Mouse (Mus musculus) left cerebral cortex, postnatal 25 days (tissue): ENCODE results near the gene Rab6b. TPM values are rescaled to one million over a fixed set of nuclear protein-coding genes. Genes with fewer than 3 reads are reported as not detected.

Source experiments
- DNase-seq, 2 experiments: peaks; one replicate each; pipeline ENCODE4 v3.0.0; 2022; ENCODE audit warnings: low spot score in 2 of 2, mixed read lengths in 1 of 2
- intact Hi-C: fragments of 180-260 bp; cut with DNase I; formaldehyde crosslinking; loops from one replicate; pipeline ENCODE4 v1.15.1; 2025
- total RNA-seq, 2 experiments: library from RNA; stranded (reverse); gene quantifications; 2 replicates each; pipeline ENCODE4 v1.2.3; 2021

Rab6b gene
- total RNA-seq, 2 experiments from 2014 or later, result 629 to 631 TPM

DNA sequence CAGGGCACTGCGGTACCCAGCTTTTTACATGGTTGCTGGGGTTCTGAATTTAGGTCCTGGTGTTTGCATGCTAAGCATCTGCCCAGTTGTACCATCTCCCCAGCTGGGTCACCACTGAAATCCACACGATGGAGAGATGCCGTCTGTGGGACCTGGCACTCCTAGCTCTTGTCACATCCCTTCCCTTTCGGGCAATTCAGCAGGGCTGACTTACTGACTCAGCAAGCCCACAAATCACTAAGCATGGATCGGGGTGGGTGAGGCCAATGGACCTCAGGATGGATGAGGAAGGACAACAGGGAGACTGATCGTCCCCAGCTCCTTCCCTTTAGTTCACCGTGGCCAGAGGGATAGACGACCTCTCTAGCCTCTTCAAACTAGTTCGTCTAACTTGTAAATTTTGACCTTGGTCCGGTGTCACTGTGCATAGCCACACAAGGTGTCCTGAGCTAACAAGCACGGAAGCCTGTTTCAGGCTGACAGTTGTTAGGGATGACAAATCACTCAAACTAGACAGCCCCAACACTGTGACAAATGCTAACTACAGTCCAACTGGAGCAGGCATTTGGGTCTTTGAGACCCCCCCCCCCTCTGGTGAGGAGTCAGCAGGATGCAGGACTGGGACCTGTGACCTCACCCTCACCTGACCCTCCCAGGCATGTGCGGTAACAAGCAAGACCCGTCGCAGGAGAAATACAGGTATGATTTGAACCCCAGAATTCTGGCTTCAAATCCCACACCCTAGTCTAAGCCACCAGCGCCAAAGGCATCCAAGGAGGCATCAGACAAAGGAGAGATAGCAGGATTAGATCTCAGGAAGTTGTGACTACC, 117.7 kb downstream of the Rab6b start:
- intact Hi-C loops, result no loop called here
- DNase-seq, result no peak

- intact Hi-C loops, result no loop called here
- peak; percentile 46 to 69 for DNase-seq
These were observed 118.8 kb downstream of the Rab6b start, which contains the start of the genes Gm20425 and Trf for GRCm38 (mm10) chr9:103230151-103230951. Gene Gm20425, minus strand, starts transcription at chr9:103230307. Gene Trf, minus strand, starts transcription at chr9:103230444.

- intact Hi-C loops, result no loop called here
- DNase-seq, result no peak
These were observed 120.8 kb downstream of the Rab6b start for GRCm38 (mm10) chr9:103232232-103233005.

DNA sequence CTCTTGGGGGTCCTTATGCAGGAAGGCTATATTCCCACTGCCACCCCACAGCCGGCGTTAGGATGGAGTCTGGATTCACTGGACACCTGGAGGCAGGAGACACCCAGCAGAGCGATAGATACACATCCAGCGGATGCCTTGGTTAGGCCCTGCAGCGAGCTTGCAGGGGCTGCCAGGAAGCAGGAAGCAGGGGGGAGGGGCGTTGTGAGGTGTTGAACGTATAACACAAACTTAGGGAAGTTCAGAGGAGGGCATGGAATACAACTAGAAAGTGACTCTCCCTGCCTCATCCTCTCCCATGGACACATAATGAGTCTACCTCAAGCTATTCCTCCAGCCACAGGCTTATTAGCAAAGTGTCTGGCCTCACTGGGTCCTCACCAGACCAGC, 121.4 kb downstream of the Rab6b start:
- DNase-seq, result no peak
- intact Hi-C loops, result no loop called here

DNA sequence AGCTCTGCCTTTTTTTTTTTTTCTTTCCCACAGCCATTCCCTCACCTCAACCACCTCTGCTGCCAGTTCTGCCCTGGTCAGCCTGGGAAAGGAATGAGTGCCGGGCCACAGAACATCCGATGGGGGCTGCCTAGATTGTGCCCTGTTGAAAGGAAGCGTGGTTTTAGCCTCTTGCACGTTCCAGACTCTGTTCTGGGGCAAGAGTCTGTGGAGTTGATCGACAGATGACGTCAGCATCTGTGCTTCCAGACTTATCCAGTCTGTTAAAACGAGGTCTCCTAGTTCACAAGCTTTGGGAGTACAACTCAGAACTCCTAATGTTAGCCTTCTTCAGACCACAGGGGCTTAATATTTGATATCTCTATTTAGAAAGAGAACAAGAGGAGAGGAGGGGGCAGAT, 122.5 kb downstream of the Rab6b start:
- intact Hi-C loops, result no loop called here
- DNase-seq, result no peak

DNA sequence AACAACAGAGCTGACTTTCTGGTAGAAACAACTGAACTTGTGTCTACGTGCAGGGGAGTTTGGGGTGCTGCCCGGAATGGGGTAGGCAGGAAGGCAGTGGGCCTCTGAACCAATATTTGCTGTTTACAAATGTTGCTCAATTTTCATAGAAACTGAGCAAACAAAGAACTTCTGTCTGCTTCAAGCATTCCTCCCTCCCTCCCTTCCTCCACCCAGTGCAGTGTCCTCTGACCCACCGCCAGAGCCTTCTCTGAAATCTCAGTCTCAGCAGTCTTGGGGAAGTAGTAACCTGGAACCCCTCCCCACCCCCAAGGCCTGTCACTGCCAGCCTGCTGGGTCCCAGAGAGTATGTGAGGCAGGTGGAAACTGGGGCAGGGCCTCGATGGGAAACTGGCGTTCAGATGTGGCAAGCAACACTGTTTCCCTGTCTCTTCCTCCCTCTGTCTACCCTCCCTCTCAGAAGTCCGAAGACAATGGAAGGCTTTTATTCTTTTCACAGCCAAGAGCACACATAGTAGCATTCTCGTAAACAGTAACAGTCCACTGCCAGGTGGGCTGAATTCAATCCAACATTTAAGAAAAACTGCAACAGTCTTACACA, 123.1 kb downstream of the Rab6b start:
- intact Hi-C loops, result no loop called here
- peak in 1 of 2 experiments; percentile 20 for DNase-seq

Other genes with a start within 250 kb of the Rab6b start
- 1 to 10 TPM; 1.3 TPM for gene Slco2a1, start 123.1 kb upstream of the Rab6b start, total RNA-seq
- gene Srprb, start 90.3 kb downstream of the Rab6b start, total RNA-seq, result 10 to 100 TPM; 18.7 to 19.1 TPM
- gene Gm20425, start 118.5 kb downstream of the Rab6b start, total RNA-seq, result 1 to 10 TPM; 7.9 to 9.6 TPM
- gene Trf, start 118.7 kb downstream of the Rab6b start, total RNA-seq, result 100 to 1,000 TPM; 123 to 155 TPM
- gene 1300017J02Rik, start 193.3 kb downstream of the Rab6b start, total RNA-seq, result not detected
- 10 to 100 TPM; 19.4 to 19.5 TPM for gene Topbp1, start 193.4 kb downstream of the Rab6b start, total RNA-seq